Mouse (Mus musculus) fat pad, adult 2 months (tissue): ENCODE results near the gene Abhd13.

Experiments
- DNase-seq: peaks from one replicate; pipeline ENCODE4 v3.0.0-alpha.2; 2011; ENCODE audit warnings: low read depth, low spot score; ENCODE audit errors: extremely low read depth

Gene Abhd13

GRCm38 (mm10) chr8:10007660-10008028 lies 30.1 kb downstream of the Abhd13 start:
- no peak for DNase-seq

GRCm38 (mm10) chr8:10016252-10016651 lies 38.7 kb downstream of the Abhd13 start:
- no peak for DNase-seq

- no peak for DNase-seq
Observed at GRCm38 (mm10) chr8:10017231-10017630, 39.7 kb downstream of the Abhd13 start.

GRCm38 (mm10) chr8:10030320-10031060 lies 53.0 kb downstream of the Abhd13 start:
- DNase-seq: no peak

GRCm38 (mm10) chr8:10031177-10031576 lies 53.7 kb downstream of the Abhd13 start:
- no peak for DNase-seq

GRCm38 (mm10) chr8:10040866-10041265 lies 63.4 kb downstream of the Abhd13 start:
- DNase-seq: no peak
